Mouse (Mus musculus): ENCODE data around the gene Abi3.

Gene Abi3

DNA sequence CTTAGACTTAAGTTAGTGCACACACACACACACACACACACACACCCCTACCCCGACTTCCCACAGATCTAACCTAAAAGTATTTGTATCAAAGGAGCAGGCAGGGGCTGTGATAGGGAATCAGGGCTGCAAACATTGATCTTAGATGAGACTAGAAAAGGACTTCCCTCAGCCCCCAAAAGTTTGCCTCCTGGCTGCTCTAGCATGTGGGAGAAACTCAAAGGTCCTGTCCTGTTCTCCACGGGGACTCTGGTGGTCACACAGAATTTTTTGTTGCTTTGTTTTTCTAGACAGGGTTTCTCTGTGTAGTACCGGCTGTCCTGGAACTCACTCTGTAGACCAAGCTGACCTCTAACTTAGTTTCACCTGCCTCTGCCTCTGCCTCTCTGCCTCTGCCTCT is 16.7 kb downstream of the Abi3 start:
- DNase-seq, result no peak

GRCm38 (mm10) chr11:95824877-95825243 is 17.4 kb downstream of the Abi3 start:
- DNase-seq, result peak; percentile 79 to 88

DNA sequence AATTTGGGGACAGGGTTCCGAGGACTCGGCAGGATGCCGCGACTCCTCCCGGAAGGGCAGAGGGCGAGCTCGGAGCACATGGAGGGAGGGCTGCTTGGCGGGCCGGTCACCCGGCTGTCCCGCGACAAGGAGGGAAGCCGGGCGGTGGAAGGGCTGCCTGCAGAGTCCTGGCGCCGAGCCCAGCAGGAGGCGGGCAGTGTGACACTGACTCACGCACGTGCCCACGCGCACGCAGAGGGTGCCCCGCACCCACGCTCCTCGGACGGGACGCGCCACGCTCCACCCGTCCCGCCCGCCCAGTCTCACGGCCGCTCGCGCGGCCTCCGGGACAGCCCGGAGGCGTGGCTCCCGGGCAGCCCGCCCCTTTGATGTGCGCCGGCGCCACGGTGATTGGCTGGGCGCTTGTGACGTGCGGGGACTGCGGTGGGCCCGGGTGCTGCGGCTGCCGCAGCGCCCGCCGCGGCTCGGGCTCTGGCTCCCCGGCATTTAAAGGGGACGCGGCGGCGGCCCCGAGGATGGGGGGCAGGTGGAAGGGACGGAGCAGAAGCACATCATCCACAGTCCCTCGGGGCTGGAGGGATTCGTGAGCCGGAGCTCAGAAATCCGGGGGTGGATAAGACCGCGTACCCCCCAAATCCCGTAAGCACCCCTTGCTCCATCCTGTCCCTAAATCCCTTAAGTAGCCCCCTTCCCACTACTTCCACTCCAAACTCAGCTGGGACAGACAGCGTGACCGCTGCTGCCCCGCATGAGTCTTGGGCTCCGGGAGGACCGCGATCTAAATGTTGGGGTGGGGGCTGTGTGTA is 18.0 kb downstream of the Abi3 start, which contains the start of gene Phospho1:
Phospho1 (plus strand) TSS at position 429 of the 806 bp plus-strand sequence.
- DNase-seq, result peak; percentile 94 to 96

DNA sequence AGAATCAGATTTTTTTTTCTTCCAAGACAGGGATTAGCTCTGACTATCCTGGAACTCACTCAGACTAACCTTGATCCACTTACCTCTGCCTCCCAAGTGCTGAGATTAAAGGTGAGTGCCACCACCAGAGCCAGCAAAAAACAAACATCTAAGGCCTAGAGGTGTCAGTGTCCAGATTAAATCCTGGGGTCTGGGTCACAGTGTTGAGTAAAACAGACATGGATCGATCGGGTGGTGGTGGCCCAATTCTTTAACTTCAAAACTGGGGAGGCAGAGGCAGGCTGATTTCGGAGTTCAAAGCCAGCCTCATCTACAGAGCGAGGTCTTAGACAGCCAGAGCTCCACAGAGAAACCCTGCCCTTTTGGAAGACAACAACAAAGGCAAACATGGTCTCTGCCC is 19.8 kb downstream of the Abi3 start:
- no peak for DNase-seq

- no peak for DNase-seq
These were observed 20.8 kb downstream of the Abi3 start for GRCm38 (mm10) chr11:95821511-95821910.

GRCm38 (mm10) chr11:95819138-95819537 is 23.1 kb downstream of the Abi3 start:
- DNase-seq, result no peak

DNA sequence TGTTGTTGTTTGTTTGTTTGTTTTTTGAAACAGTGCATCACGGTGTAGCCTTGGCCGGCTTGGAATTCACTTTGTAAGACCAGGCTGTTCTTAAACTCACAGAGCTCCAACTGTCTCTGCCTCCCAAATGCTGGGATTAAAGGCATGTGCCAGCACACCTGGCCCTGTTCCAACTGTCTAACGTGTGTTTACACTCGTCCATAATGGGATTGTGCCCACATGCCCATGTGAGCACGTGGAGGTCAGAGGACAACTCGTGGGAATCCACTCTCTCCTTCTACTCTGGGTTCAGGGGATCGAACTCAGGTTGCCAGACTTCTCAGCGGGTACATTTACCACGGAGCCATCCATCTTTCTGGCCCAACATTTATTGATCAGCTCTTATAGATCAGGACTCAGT is 26.9 kb downstream of the Abi3 start:
- DNase-seq, result no peak

GRCm38 (mm10) chr11:95814857-95815256 is 27.4 kb downstream of the Abi3 start:
- no peak for DNase-seq

DNA sequence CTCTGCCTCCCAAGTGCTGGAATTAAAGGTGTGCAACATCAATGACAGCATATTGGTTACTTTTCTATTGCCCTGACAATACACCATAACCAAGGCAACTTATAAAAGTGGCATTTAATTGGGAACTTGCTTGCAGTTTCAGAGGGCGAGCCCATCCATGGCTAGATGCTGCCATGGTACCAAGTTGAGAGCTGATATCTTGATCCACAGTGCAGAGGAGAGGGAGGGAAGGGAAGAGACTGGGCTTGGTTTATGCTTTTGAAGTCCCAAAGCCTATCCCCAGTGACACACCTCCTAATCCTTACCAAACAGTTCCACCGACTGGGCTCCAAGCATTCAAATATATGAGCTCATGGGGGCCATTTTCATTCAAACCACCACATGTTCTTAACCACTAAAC is 28.2 kb downstream of the Abi3 start:
- DNase-seq, result no peak

GRCm38 (mm10) chr11:95812224-95812623 is 30.1 kb downstream of the Abi3 start:
- no peak for DNase-seq

DNA sequence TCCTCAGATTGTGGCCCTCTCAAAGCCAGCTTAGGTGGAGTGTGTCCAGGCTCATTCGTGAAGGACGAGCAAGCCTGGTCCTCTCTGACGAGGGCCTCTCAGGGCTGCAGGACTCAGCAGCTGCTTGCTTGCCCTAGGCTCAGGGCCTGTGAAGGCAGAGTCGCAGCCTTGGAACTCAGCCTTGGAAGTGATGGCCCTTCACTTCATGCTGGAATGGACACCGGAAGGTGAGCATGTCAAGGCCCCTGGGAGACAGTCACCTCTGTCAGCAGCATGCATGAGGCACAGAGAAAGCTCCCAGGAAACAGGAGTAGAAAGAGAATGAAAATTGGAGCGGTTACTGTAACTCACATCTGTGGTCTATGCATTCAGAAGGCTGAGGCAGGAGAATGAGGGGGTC is 30.5 kb downstream of the Abi3 start:
- DNase-seq, result no peak

- DNase-seq, result no peak
These were observed 31.4 kb downstream of the Abi3 start for GRCm38 (mm10) chr11:95810828-95811227.

- no peak for DNase-seq
These were observed 32.7 kb downstream of the Abi3 start for GRCm38 (mm10) chr11:95809603-95810002.

GRCm38 (mm10) chr11:95808448-95809011 is 33.7 kb downstream of the Abi3 start:
- no peak for DNase-seq

- DNase-seq, result no peak
These were observed 34.4 kb downstream of the Abi3 start for GRCm38 (mm10) chr11:95807884-95808283.

GRCm38 (mm10) chr11:95805527-95805926 is 36.7 kb downstream of the Abi3 start:
- no peak for DNase-seq

GRCm38 (mm10) chr11:95805010-95805409 is 37.3 kb downstream of the Abi3 start:
- no peak for DNase-seq

GRCm38 (mm10) chr11:95795582-95795981 is 46.7 kb downstream of the Abi3 start:
- no peak for DNase-seq

DNA sequence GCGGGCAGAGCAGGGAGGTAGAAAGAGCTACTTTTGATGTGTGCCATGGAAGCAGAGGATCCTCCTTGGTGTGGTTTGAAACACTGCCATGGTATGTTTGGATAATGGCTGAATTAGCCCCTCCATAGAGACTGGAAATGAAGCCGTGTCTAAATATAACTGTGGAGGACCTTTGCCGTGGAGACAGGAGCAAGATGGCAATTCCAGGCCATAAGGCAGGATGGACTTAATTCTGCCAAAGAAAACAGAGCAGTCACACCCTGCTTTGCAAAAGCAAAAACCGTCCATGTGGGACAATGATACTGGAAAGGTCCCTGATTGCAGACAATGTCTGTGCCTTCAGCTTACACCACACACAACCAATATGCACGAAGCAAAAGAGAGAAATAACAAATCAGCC is 48.1 kb downstream of the Abi3 start:
- DNase-seq, result no peak

DNA sequence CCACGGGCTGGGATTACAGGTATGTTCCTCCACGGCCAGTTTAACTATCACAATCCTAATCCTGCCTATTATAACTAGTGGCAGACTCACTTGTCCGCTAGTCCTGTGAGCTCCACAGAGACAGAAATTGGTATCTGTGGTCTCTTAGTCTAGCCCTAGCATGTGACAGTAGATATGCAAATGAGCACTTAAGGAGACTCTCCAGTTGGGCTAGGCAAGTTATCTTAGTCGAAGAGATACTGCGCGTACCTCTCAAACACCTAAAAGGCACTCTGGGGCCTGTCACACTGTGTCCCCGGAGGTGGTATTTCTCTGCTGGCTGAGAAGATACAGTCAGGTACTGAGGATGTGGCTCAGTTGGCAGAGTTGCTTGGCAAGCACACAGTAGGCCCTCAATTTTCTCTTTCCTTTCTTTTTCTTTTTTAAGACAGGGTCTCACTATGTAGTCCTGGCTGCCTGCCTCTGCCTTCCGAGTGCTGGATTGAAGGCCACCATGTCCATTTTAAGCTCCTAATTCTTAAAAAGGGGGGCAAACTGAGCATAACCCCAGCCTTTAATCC is 49.2 kb downstream of the Abi3 start:
- no peak for DNase-seq

DNA sequence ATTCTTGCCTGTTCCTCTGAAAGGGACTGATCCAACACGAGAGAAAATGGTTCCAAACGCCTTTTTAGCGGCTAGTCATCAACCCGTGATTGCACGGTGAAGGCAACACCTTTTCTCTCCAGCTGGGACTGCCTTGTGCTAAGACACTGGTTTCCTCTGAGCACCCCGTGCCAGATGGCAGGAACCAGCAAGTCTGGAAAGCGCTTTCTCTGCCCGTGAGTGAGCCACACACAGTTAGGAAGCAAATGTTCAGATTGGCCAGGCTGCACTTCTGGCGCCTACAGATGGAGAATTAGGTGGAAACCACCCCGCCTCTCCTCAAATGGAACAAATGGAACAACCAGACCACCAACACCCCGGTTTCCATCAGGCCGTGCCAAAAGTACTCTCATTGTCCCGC is 50.5 kb downstream of the Abi3 start:
- peak; percentile 59 to 72 for DNase-seq

GRCm38 (mm10) chr11:95789451-95789891 is 52.8 kb downstream of the Abi3 start:
- no peak for DNase-seq

GRCm38 (mm10) chr11:95786511-95786910 is 55.8 kb downstream of the Abi3 start:
- DNase-seq, result no peak

- peak in 1 of 2 experiments; percentile 53 for DNase-seq
These were observed 56.6 kb downstream of the Abi3 start for GRCm38 (mm10) chr11:95785675-95786074.

Measured in cerebellum, postnatal 14 days (tissue).